Mouse (Mus musculus) hindbrain, embryonic 14.5 days (tissue): ENCODE data around the gene Sh2b3. TPM values are rescaled to one million over a fixed set of nuclear protein-coding genes. Genes with fewer than 3 reads are reported as not detected.

ENCODE experiments used
- ATAC-seq: fragments of 200-750 bp; cut with Nextera tagmentation; 2 replicates; pipeline ENCODE4 v1.8.0; 2017; ENCODE audit warnings: moderate number of reproducible peaks, mild to moderate bottlenecking, moderate TSS enrichment, moderate library complexity; ENCODE audit not compliant: low FRiP score
- DNase-seq: peaks from one replicate; pipeline ENCODE4 v3.0.0-alpha.2; 2015; ENCODE audit warnings: low spot score
- H3K27ac ChIP-seq: fragments of 300-500 bp; sonication (generic); 2 replicates; pipeline ENCODE4 v1.5.1; 2014; ENCODE audit warnings: mild to moderate bottlenecking, moderate library complexity
- H3K27me3 ChIP-seq: fragments of 300-500 bp; sonication (generic); 2 replicates; pipeline ENCODE4 v1.6.1; 2014; ENCODE audit warnings: mild to moderate bottlenecking, low read length, mixed read lengths; ENCODE audit not compliant: control insufficient read depth, insufficient read depth
- H3K36me3 ChIP-seq: fragments of 300-500 bp; sonication (generic); replicated peaks from 2 replicates; pipeline ENCODE4 v1.6.1; 2014; ENCODE audit not compliant: control insufficient read depth, insufficient read depth
- H3K4me1 ChIP-seq: fragments of 300-500 bp; sonication (generic); replicated peaks from 2 replicates; pipeline ENCODE4 v1.6.1; 2014; ENCODE audit warnings: antibody characterized with exemption, low read length, mixed read lengths; ENCODE audit not compliant: control insufficient read depth, insufficient read depth
- H3K4me2 ChIP-seq: fragments of 300-500 bp; sonication (generic); replicated peaks from 2 replicates; pipeline ENCODE4 v1.6.1; 2014; ENCODE audit warnings: mild to moderate bottlenecking, moderate library complexity
- H3K4me3 ChIP-seq: fragments of 300-500 bp; sonication (generic); replicated peaks from 2 replicates; pipeline ENCODE4 v1.5.1; 2014; ENCODE audit warnings: mild to moderate bottlenecking, low read length
- H3K9ac ChIP-seq: fragments of 300-500 bp; sonication (generic); 2 replicates; pipeline ENCODE4 v1.6.1; 2014
- H3K9me3 ChIP-seq: fragments of 300-500 bp; sonication (generic); 2 replicates; pipeline ENCODE4 v1.6.1; 2016; ENCODE audit warnings: low read length; ENCODE audit not compliant: control insufficient read depth
- WGBS: fragments of 180-500 bp; shearing (Covaris S2); extraction: QIAGEN DNeasy Blood & Tissue Kit; methylation state at CpG from one replicate; pipeline ENCODE4 v1.1.7; 2014; 5-methylcytosine and 5-hydroxymethylcytosine counted together
- polyA plus RNA-seq: library from polyadenylated mRNA; unstranded; fragments of >200 nt; fragmentation: Nextera tagmentation; extraction: Ambion mirVana; gene quantifications from 2 replicates; pipeline ENCODE4 v1.2.1, GENCODE M21; 2014

Sh2b3 gene
- polyA plus RNA-seq: 8.8 and 9.1 TPM in 2 replicates

GRCm38 (mm10) chr5:121837441-121838340 lies at the start of gene Sh2b3:
TSS of gene Sh2b3 (minus strand) at chr5:121837646.
- H3K27ac ChIP-seq: peak within 1 kb of the TSS; percentile 62; the same call in 1 of the 2 replicates
- H3K4me1 ChIP-seq: peaks cover 45% of the 10 kb centered on the region
- peaks cover 51% of the 10 kb centered on the region for H3K27me3 ChIP-seq
- no peaks in the 10 kb centered on the region for H3K9me3 ChIP-seq
- H3K36me3 ChIP-seq: no peaks in the 10 kb centered on the region
- peak within 1 kb of the TSS; percentile 78 for H3K4me2 ChIP-seq
- ATAC-seq (peak; percentile 5; the same call in 1 of the 2 replicates), DNase-seq (no peak)
- peak within 1 kb of the TSS; percentile 58 for H3K4me3 ChIP-seq
- WGBS: 1% methylated on average over 35 of the region's 35 CpGs
- peak within 1 kb of the TSS; percentile 64 for H3K9ac ChIP-seq

- H3K4me1 ChIP-seq: no peaks in the 10 kb centered on the region; the same call in 1 of the 2 replicates
- H3K9me3 ChIP-seq: no peaks in the 10 kb centered on the region
- no peak for DNase-seq
- no peak overlapping the region for H3K4me3 ChIP-seq
- no peak overlapping the region for H3K4me2 ChIP-seq
- H3K9ac ChIP-seq: no peak overlapping the region
- WGBS: 62% methylated on average over 8 of the region's 8 CpGs
- no peaks in the 10 kb centered on the region for H3K36me3 ChIP-seq
- no peaks in the 10 kb centered on the region for H3K27me3 ChIP-seq
- ATAC-seq: 0 out of 2 replicates have a peak, but pooled peaks have one; percentile 40
- H3K27ac ChIP-seq: no peak overlapping the region
These were observed 45.9 kb upstream of the Sh2b3 start for GRCm38 (mm10) chr5:121883356-121883755.

GRCm38 (mm10) chr5:121879211-121879610 lies 41.8 kb upstream of the Sh2b3 start:
- no peak overlapping the region for H3K4me3 ChIP-seq
- 64% methylated on average over 6 of the region's 6 CpGs for WGBS
- H3K27me3 ChIP-seq: no peaks in the 10 kb centered on the region
- no peak overlapping the region for H3K4me2 ChIP-seq
- DNase-seq (no peak), ATAC-seq (no peak)
- no peak overlapping the region for H3K9ac ChIP-seq
- peaks cover 15% of the 10 kb centered on the region; the same call in 1 of the 2 replicates for H3K36me3 ChIP-seq
- H3K4me1 ChIP-seq: no peaks in the 10 kb centered on the region; the same call in 1 of the 2 replicates
- no peak overlapping the region for H3K27ac ChIP-seq
- H3K9me3 ChIP-seq: no peaks in the 10 kb centered on the region

GRCm38 (mm10) chr5:121878703-121879102 lies 41.3 kb upstream of the Sh2b3 start:
- ATAC-seq (no peak), DNase-seq (no peak)
- Histone ChIP-seq H3K27ac (no peak overlapping the region), H3K27me3 (no peaks in the 10 kb centered on the region), H3K4me1 (no peaks in the 10 kb centered on the region; the same call in 1 of the 2 replicates), H3K36me3 (peaks cover 20% of the 10 kb centered on the region; the same call in 1 of the 2 replicates), H3K9ac (no peak overlapping the region), H3K4me3 (no peak overlapping the region), H3K4me2 (no peak overlapping the region), H3K9me3 (no peaks in the 10 kb centered on the region)
- whole genome bisulfite sequencing: 80% methylated on average over 17 of the region's 17 CpGs

GRCm38 (mm10) chr5:121876901-121877300 lies 39.5 kb upstream of the Sh2b3 start:
- peaks cover 30% of the 10 kb centered on the region for H3K36me3 ChIP-seq
- H3K9ac ChIP-seq: no peak overlapping the region
- ATAC-seq (no peak), DNase-seq (no peak)
- no peak overlapping the region for H3K27ac ChIP-seq
- no peak overlapping the region for H3K4me2 ChIP-seq
- no peaks in the 10 kb centered on the region for H3K27me3 ChIP-seq
- no peaks in the 10 kb centered on the region; the same call in 1 of the 2 replicates for H3K4me1 ChIP-seq
- H3K4me3 ChIP-seq: no peak overlapping the region
- H3K9me3 ChIP-seq: no peaks in the 10 kb centered on the region
- 87% methylated on average over 12 of the region's 12 CpGs for WGBS

GRCm38 (mm10) chr5:121875041-121875440 lies 37.6 kb upstream of the Sh2b3 start:
- WGBS: 90% methylated on average over 12 of the region's 12 CpGs
- ATAC-seq: no peak

GRCm38 (mm10) chr5:121872158-121872557 lies 34.7 kb upstream of the Sh2b3 start:
- no peak overlapping the region for H3K4me2 ChIP-seq
- ATAC-seq: peak; percentile 75
- WGBS: 10% methylated on average over 4 of the region's 4 CpGs

More at GRCm38 (mm10) chr5:121875041-121875440, 37.6 kb upstream of the Sh2b3 start:
- H3K27ac ChIP-seq: no peak overlapping the region
- no peaks in the 10 kb centered on the region; the same call in 1 of the 2 replicates for H3K4me1 ChIP-seq
- H3K36me3 ChIP-seq: peaks cover 30% of the 10 kb centered on the region
- no peak for DNase-seq
- no peak overlapping the region for H3K9ac ChIP-seq
- no peak overlapping the region for H3K4me3 ChIP-seq
- H3K9me3 ChIP-seq: no peaks in the 10 kb centered on the region
- H3K4me2 ChIP-seq: no peak overlapping the region
- no peaks in the 10 kb centered on the region for H3K27me3 ChIP-seq

GRCm38 (mm10) chr5:121871515-121872030 lies 34.1 kb upstream of the Sh2b3 start:
- Histone ChIP-seq H3K9me3 (no peaks in the 10 kb centered on the region), H3K9ac (no peak overlapping the region), H3K4me3 (no peak overlapping the region), H3K36me3 (peaks cover 46% of the 10 kb centered on the region), H3K27ac (no peak overlapping the region), H3K4me2 (no peak overlapping the region), H3K4me1 (no peaks in the 10 kb centered on the region), H3K27me3 (no peaks in the 10 kb centered on the region)
- DNase-seq (no peak), ATAC-seq (no peak)
- 85% methylated on average over 13 of the region's 13 CpGs for WGBS

More at GRCm38 (mm10) chr5:121872158-121872557, 34.7 kb upstream of the Sh2b3 start:
- Histone ChIP-seq H3K27ac (no peak overlapping the region), H3K9me3 (no peaks in the 10 kb centered on the region), H3K27me3 (no peaks in the 10 kb centered on the region), H3K4me1 (no peaks in the 10 kb centered on the region), H3K9ac (no peak overlapping the region), H3K4me3 (no peak overlapping the region), H3K36me3 (peaks cover 47% of the 10 kb centered on the region)
- DNase-seq: peak; percentile 91

- Histone ChIP-seq H3K27ac (no peak overlapping the region), H3K9ac (no peak overlapping the region), H3K4me2 (no peak overlapping the region), H3K36me3 (peaks cover 42% of the 10 kb centered on the region), H3K4me1 (no peaks in the 10 kb centered on the region), H3K9me3 (no peaks in the 10 kb centered on the region), H3K27me3 (no peaks in the 10 kb centered on the region), H3K4me3 (no peak overlapping the region)
- WGBS: 72% methylated on average over 6 of the region's 6 CpGs
- ATAC-seq (no peak), DNase-seq (no peak)
These were observed 33.4 kb upstream of the Sh2b3 start for GRCm38 (mm10) chr5:121870832-121871231.
